8 mouse cellular contexts compared by ENCODE assay signal in genomic region chr10:84917731-84918095, GRCm38 (mm10). TPM values are rescaled to one million over a fixed set of nuclear protein-coding genes. Genes with fewer than 3 reads are reported as not detected.
A peak's percentile ranks its signal among the peaks of the same experiment; 100 is the strongest.
DNase-seq lines count a peak whose midpoint lies in the region; ATAC-seq and TF ChIP-seq lines count a peak whose summit lies in the region.

No protein-coding gene starts in this region.

- WGBS in forebrain, postnatal 0 days: 7% methylated on average over 23 of the region's 27 CpGs
- WGBS in liver, embryonic 15.5 days (ENCODE audit: insufficient replicate concordance): under 1% methylated on average over 27 of the region's 27 CpGs

- peak overlapping the region; percentile 93 for H3K27ac ChIP-seq in forebrain, postnatal 0 days (ENCODE audit: low read depth, low read length)
- peak overlapping the region; percentile 90 for H3K27ac ChIP-seq in liver, embryonic 15.5 days (replicated peaks)

- H3K9me3 ChIP-seq in forebrain, postnatal 0 days (ENCODE audit: low read length): no peaks in the 10 kb centered on the region
- no peaks in the 10 kb centered on the region for H3K9me3 ChIP-seq in liver, embryonic 15.5 days (replicated peaks)

- H3K36me3 ChIP-seq in forebrain, postnatal 0 days (ENCODE audit: insufficient read depth): no peaks in the 10 kb centered on the region
- no peaks in the 10 kb centered on the region for H3K36me3 ChIP-seq in liver, embryonic 15.5 days (replicated peaks)

- peak; percentile 41 to 57 for DNase-seq in frontal cortex, postnatal 36 days (ENCODE audit: low spot score in 2 of 2)
- no peak for DNase-seq in frontal cortex, postnatal 10 days (ENCODE audit: low spot score in 2 of 2)
- peak; percentile 73 to 81 for DNase-seq in right cerebral cortex, postnatal 10 days (ENCODE audit: low spot score in 2 of 2)
- DNase-seq in right cerebral cortex, postnatal 14 days: no peak
- DNase-seq in forebrain, postnatal 0 days: peak; percentile 77
- DNase-seq in testis, postnatal 14 days (ENCODE audit: low spot score): peak; percentile 65
- no peak for DNase-seq in urinary bladder, adult 2 months (ENCODE audit: low spot score)

- peak; percentile 54 for ATAC-seq in forebrain, postnatal 0 days
- ATAC-seq in liver, embryonic 15.5 days (ENCODE audit: insufficient read depth): no peak

- peak overlapping the region; percentile 77 for H3K9ac ChIP-seq in forebrain, postnatal 0 days
- peak overlapping the region; percentile 76 for H3K9ac ChIP-seq in liver, embryonic 15.5 days

- TF ChIP-seq CTCF in forebrain, postnatal 0 days (IDR thresholded peaks at IDR 0.05; ENCODE audit: low read depth): no peak; the same call in 1 of the 2 replicates

- H3K4me1 ChIP-seq in forebrain, postnatal 0 days (ENCODE audit: insufficient read depth): peaks cover 12% of the 10 kb centered on the region
- peaks cover 26% of the 10 kb centered on the region for H3K4me1 ChIP-seq in liver, embryonic 15.5 days (replicated peaks)

- H3K27me3 ChIP-seq in forebrain, postnatal 0 days (ENCODE audit: insufficient read depth, low read length): no peaks in the 10 kb centered on the region
- H3K27me3 ChIP-seq in liver, embryonic 15.5 days: no peaks in the 10 kb centered on the region

- peak overlapping the region; percentile 64 for H3K4me2 ChIP-seq in forebrain, postnatal 0 days (ENCODE audit: low read depth)
- H3K4me2 ChIP-seq in liver, embryonic 15.5 days: peak overlapping the region; percentile 81

- peak overlapping the region; percentile 68 for H3K4me3 ChIP-seq in forebrain, postnatal 0 days (ENCODE audit: low read depth, low read length)
- H3K4me3 ChIP-seq in liver, embryonic 15.5 days (replicated peaks): peak overlapping the region; percentile 85

RNA-seq across cellular contexts. Expression of gene Ric8b, which starts 0.3 kb away (rescaled TPM):
- 48.2 and 63.8 TPM in 2 replicates for total RNA-seq in forebrain, postnatal 0 days (2014; rRNA removed)
- polyA plus RNA-seq in forebrain, postnatal 0 days (2015; fragmentation: Nextera tagmentation; extraction: Ambion mirVana): 20.2 and 31.5 TPM in 2 replicates
- polyA plus RNA-seq in liver, embryonic 15.5 days (2015; fragmentation: Nextera tagmentation; extraction: Ambion mirVana): 3.6 and 3.8 TPM in 2 replicates
- polyA plus RNA-seq in urinary bladder, adult 2 months (2012; rRNA removed): 21.7 and 23.7 TPM in 2 replicates

Comparison
In these comparisons a context has a peak if more than half of its experiments do, and no peak if none do; other contexts are left out.
1. DNase-seq: peak in frontal cortex, postnatal 36 days (2 of 2), right cerebral cortex, postnatal 10 days (2 of 2), forebrain, postnatal 0 days (single experiment) and testis, postnatal 14 days (single experiment); none in frontal cortex, postnatal 10 days (0 of 2), right cerebral cortex, postnatal 14 days (single experiment) and urinary bladder, adult 2 months (single experiment).